Mouse (Mus musculus) urinary bladder, postnatal 36 days (tissue): ENCODE data around the gene Trp53bp1.

ENCODE experiments used
- DNase-seq, 2 experiments: peaks; one replicate each; pipeline ENCODE4 v3.0.0; 2022; ENCODE audit warnings: low spot score in 2 of 2, mixed read lengths in 1 of 2

Trp53bp1 gene

DNA sequence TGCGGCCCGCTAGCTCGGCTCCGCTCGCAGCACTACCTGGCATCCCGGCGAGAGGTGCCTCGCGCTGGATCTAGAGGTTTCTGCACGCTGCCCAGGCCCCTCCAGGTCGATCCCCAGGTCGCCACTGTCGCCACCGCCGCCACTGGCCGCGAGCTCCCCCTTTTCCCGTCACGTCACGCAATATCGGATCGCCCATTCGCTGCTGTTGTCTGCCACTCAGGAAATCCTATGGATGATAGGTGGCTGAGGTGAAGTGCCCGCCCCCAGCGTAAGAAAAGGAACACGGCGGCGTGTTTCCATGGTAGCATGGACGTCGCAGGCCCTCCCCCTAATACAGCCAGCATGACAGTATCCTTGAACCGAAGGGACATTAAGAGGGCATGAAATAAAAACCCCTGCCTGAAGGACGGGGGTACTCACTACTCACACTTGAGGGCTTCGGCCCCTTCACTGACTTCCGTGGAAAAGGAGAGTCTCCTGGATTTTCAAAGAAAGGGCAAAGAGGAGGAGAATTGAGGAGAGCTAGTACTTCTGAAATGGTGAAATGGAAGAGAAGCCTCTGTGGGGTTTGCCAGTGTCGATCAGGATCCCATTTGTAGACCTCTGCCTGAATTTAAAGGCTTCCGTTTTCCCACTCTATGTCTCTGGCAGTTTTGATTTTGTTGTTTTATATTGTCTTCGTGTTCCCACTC, at the start of gene Trp53bp1:
Gene Trp53bp1 (minus strand): TSS at position 172 of the 692 bp plus-strand sequence.
- DNase-seq, result peak; percentile 94

DNA sequence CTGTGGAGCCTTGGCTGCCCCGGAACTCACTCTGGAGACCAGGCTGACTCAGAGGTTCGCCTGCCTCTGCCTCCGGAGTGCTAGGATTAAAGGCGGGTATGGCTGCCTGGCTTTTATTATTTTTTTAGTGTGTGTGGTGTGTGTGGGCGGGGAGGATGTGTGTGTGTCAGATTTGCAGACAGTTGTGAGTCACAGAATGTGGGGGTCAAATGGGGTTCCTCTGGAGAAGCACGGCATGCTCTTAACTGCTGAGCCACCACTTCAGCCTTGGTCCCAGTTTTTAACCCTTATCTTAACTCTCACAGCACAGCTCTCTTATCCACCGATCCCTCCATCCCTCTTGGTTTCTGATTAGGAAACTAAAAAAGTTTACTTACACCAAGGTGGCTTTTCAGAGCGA, 45.1 kb upstream of the Trp53bp1 start:
- no peak for DNase-seq

DNA sequence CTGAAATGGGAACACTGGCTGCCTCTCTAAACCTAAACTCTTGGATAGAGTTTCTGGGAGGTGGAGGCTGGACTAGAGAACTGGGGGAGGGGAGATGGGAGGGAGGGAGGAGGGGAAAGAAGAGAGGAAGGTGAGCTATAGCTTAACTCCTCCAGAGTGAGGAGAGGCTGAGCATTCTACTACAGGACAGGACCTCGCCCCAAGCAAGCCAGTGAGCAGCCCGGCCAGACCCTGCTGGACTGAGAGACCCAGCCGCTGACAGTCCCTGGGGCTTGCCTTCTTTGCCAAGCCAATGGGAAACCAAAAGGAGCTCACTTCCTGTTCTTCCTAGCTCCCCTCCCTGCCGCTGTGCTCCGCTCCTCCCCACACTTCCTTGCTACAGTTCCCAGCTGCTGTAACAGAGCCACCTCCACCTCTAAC, 37.8 kb upstream of the Trp53bp1 start:
- DNase-seq, result peak in 1 of 2 experiments; percentile 37

DNA sequence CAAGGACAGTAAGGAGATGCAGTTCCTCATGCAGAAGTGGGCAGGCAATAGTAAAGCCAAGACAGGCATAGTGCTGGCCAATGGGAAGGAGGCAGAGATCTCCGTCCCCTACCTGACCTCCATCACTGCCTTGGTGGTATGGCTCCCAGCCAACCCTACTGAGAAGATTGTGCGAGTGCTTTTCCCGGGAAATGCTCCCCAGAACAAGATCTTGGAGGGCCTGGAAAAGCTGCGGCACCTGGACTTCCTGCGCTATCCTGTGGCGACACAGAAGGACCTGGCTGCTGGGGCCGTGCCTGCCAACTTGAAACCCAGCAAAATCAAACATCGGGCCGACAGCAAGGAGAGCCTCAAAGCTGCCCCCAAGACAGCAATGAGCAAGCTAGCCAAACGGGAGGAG, 28.8 kb upstream of the Trp53bp1 start:
- DNase-seq, result no peak

DNA sequence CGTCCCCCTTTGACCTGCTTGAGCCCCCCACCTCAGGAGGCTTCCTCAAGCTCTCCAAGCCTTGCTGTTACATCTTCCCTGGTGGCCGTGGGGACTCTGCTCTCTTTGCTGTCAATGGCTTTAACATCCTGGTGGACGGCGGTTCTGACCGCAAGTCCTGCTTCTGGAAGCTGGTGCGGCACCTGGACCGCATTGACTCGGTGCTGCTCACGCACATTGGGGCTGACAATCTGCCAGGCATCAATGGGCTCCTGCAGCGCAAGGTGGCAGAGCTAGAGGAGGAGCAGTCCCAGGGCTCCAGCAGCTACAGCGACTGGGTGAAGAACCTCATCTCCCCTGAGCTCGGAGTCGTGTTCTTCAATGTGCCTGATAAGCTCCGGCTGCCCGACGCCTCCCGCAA, 28.3 kb upstream of the Trp53bp1 start:
- no peak for DNase-seq

DNA sequence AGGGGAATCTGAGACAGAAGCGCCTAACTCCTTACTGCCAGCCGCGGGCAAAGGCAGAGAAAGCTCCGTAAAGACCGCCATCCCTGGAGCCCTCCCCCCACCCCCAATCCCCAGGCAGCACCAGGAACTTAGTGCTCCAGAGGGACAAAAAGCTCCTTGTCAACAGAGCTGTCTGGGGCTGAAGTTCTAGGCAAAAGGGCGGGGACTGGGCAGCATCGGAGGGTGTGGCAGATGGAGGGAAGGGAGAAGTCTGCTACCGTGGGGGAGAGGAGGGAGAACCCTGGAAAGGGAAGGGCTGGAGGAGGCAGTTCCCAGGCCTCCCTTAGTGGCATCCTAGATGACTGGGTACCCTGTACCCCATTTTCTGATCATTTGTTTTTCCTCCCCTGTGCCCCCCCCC, 26.9 kb upstream of the Trp53bp1 start:
- no peak for DNase-seq

DNA sequence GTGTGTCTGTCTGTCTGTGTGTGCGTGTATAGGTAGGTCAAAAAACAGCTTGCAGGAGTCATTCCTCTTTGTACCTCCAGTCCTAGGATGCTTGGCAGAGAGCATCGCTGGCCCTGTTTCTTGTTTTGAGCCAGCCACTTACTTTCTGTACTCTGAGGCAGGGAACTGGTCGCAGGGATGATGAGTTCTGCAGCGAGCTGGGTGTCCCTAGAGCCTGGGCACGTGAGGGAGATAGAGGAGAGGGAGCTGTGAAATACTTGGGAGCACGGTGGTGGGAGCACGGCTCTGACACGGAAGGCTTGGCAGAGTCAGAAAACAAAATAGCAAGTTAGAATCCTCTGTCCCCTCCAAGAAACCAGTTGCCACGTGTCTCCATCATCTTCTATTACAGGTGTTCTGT, 26.5 kb upstream of the Trp53bp1 start:
- no peak for DNase-seq

DNA sequence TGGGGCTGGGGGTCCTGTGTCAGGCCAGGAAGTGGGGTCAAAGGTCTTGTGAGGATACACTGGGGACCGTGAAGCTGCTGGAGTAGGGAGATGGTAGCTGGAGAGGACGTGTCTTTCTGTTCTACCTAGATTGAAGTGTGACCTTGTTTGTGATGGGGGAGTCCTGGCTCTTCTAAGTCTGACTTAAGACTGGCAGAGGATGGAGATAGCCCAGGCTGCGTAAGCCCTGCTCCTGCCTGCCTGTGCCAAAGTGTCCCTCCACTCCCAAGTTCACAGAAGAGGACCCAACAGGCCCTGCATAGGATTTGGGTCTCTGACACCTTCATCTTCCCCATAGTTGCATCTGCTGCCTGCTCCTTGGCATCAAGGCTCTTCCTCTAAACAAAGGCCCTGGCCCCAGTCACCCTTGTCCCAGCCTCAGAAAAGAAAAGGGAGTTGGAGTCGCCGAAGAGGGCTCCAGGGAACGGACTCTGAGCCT, 25.6 kb upstream of the Trp53bp1 start:
- DNase-seq, result no peak

DNA sequence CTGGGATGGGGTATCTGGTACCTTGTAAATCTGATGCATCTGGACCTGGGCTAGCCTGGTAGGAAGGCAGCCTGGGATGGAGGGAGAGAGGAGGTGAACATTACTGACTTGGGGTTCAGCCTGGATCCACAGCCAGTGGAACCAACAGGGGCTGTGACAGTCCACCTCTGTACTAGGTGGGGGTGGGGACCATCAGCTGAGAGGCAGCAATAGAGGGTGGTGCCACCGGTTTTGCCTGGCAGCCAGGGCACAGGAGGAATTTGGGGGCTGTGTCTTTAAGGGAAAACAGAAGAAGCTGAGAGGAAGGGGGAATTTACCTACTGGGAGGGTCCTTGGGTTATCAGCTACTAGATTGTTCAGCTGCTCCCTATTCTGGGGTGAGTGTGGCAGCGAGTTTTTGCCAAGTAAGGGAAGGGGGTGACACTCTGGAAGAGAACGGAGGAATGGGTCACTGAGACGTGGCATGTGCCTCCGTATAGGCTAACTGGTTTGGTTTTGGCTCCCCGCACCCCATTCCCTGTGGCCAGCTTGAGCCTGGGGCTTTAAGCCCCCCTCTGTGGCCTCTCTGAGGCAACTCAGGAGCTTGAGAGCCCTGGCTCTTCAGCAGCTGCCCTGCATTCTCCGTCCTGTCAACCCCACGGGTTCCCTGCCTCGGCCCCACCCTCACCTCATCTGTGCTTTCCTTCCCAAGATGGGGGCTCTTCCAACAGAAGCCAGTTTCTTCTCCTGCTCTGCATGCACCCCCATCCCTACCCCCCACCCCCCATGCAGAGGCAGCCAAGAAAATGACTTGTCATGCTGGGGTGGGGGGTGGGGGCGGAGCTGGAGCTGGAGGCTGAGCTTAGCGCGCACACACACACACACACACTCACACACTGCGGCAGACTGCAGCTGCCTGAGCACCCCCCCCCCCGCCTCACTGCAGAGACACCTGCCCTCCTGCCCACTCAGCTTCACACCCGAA, 24.7 kb upstream of the Trp53bp1 start:
- DNase-seq, result no peak

DNA sequence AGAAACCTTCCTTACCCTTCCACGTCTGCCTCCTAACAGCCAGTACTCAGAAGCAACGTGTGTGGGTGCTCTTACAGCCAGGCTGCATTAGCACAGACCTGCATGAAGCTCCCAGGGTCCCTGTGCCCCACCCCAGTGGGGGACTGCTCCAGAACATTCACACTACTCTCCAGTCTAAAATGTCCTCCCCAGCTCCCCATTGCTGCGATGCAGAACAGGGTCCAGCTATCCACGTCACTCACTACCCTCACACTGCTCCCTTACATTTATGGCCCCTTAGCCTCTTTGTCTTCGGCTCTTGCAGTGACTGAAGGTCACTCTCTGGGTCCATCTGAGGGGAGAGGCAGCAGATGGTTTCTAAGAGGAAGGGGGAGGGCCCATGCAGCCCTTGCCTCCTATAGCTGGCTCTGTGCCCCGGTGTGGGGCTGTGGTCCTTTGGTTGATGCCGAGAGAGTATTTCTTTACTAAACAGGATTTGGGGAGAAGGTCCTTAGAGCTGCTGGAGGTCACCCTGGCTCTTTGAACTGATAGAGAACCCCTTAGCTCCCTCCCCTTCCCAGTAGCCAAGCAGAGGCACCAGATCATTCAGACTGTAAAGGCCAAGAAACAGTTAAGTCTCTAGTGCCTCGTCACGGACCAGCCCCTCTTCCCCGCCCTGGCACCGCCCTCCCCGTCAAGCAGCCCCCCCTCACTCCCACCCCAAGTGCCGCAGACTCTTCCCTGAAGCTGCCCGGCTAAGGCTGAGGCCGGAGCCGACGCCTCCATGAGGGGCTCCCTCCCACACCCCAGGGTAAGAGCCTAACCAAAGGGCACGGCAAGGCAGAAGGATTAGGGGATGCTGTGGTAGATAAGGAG, 23.8 kb upstream of the Trp53bp1 start:
- DNase-seq, result no peak

DNA sequence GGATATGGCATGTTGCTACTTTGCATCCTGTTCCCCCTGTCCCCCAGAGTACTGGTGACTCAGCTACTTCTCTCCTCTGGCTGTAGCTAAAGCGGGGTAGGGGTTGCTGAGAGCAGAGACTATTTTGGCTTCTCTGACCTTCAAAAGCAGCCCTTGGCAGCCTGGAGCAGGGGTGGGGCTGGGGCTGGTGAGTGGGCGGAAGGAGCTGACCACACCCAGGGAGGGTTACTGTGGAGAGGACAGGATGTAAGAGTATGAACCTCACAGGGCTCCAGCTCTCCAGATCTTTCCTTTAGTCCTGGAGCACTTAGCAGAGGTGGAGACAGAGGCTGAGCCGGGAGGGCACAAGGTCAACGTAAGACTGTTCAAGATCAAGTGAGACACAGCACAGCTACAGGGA, 23.0 kb upstream of the Trp53bp1 start:
- peak in 1 of 2 experiments; percentile 40 for DNase-seq

DNA sequence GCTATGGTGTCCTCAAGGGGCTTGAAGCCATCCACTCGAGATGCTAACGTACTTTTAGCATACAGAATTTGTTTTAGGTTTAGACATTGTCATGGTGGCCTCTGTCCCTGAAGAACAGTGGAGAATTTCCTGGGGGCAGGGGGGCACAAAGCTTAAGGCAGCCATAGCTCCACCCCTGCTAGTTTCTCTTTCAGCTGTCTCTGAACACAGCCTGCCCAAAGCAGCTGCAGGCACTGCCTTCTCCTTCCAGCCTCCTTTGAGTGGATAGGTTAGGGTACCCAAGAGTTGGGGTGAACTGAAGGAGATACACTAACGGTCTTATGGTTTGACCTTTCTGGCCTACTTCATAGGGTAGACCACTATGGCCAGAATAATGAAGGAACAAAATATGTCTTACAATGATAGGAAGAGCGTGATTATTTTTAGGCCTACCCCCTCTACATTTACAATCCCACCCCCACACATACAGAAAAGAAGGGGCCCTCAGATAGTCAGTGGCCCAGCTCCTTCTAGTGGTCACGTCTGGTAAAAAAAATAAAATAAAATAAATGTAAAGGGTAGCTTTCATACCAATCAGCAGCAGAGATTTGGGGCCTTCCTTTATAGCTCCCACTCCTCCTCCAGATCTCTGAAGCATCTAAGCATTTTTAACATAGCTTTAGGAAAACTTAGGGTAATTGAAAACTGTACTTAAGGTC, 21.3 kb upstream of the Trp53bp1 start:
- DNase-seq, result no peak

DNA sequence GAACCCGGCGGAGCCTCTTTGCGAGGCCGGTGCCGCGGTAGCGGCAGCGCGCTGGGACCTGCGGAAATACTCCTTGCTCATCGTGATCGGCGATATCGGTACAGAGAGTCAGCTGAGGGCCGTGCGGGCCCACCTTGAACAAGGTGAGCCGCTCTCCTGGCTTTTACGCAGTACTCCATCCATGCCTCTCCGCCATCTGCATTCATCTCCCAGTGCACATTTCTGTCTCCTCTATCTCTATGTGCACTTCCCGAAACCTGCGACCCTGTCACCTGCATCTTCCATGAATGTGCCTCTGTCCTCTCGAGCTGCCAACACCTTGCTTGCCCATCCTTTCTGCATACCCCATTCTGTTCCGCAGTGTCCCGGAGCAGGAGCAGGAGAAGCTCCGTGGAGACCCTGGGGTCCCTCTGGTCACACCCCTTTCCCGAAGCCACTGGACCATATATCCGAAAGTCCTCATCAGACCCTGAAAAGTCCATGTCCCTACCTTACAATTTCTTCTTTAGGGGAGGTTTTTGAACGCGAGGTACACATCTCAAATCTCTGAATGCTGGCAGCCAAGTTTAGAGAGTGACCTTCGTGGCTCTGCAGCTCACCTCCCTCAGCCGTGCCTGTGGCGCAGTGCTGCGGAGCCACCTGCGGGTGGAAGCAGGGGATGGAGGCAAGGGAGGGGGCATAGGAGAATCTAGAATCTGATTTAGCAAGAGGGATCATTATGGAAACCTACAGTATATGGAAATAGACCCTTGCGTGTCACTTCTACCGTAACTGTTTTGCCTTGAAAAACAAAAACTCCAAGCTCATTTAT, 18.7 kb upstream of the Trp53bp1 start:
- DNase-seq, result no peak

DNA sequence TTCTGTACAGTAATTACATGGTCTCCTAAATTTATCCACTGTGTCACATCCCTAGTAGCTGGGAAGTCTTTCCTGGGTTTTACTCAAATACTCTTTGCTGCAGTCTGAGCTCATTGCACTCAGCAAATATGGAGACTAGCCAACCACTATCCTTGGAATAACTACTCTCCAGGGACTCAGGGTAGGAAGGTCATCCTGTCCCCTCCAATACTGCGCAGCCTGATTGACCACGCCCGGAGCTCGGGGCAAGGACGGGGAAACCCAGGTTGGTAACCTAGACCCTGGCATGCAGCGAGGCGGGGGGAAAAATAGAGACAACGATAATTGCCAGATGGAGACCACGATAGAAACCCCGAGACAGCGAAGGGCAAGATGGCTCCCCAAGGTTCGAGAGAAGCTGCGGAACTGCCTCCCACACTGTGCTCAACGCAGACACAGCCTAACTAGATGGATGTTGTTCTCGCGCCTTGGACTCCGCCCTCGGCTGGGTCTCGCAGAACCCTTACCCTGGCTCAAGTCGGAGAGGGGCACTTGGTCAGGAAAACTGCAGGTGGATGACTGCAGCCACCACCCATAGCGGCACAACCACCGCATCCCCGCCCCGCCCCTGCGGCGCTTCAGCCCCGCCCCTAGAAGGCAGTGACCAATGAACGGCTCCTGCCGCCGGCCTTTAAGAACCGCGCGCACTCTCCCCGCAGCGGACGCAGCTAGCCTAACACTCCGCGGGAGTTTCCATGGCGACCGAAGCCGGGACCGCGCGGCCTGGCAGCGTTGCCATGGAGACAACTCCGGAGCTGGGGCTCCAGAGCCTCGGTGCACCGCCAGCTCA, 17.9 kb upstream of the Trp53bp1 start, which contains the start of gene Map1a:
Gene Map1a (plus strand): TSS at position 700 of the 829 bp plus-strand sequence.
- DNase-seq, result peak; percentile 81 to 85

DNA sequence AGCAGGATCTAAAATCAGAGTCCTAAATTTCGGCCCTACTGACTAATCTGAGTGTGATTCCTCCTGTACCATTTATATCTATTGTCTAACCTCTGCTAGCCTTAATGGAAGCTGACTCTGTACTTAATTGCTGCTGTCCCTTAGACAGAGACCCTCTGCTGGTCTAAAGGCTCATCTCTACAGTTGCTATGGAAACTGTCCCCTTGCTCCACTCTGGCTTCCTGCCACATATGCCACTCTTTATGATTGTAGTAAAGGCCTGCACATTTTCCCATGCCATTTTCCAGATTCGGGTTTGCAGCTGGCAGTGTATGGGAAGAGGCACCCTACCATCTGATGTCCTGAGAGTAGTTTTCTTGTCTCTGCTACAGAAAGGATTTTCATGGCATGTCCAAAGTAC, 16.6 kb upstream of the Trp53bp1 start:
- no peak for DNase-seq

DNA sequence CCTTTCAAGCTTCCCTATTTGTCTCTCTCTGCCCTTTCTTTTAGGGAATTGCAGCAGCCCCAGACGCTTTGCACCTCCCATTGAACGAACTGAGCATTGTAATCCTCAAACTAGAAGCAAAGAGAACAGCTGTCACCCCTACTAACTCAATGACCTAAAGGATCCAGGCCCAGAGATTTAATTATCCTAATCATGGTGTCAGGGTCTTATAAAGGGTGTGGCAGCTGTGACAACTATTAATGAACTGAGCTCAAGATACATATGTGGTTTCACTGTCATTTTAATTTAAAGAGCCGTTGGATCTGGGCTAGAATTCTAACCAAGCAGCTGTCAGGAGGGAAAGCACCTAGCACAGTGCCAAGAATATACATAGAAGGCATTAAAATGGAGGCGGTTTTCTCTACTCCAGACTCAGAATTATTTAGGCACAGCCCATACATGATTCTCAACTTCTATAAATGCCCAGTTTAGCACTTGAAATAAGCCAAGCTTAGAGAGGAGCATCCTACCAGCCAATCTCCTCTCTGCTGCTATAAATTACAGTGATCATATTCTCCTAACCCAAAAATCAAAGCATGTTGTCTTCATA, 815 bp upstream of the Trp53bp1 start:
- no peak for DNase-seq

DNA sequence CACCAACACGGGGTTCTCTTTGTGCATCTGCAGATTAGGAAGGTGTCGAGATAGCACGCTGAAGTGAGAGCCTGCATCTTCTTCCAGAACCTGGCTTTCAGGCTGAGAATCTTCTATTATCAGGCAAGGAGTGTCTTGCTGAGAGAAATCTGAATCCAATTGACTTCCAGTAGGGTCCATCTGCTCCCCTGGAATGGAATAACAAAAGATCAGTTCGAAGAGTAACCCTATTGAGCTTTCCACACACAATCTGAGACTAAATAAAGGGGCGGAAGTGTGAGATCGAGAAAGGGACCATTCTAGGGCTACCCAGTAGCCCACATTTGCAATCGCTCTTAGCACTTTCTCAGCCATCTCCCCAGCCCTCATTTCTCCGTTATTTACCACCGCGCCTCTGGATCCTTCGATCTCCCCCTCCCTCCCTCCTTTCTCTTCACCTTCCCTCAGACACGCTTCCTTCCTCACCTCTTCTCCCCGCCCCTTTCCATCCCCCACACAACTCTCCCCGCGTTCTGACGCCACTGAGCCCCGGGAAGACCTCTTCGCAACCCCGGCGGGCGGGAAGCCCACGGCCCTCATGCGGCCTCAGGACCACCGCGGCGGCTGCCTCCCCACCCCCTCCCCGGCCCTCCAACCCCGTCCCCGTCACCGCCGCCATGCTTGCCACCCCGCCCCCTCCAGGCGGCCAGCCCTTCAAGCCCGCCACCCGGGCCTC, 529 bp downstream of the Trp53bp1 start:
- no peak for DNase-seq

DNA sequence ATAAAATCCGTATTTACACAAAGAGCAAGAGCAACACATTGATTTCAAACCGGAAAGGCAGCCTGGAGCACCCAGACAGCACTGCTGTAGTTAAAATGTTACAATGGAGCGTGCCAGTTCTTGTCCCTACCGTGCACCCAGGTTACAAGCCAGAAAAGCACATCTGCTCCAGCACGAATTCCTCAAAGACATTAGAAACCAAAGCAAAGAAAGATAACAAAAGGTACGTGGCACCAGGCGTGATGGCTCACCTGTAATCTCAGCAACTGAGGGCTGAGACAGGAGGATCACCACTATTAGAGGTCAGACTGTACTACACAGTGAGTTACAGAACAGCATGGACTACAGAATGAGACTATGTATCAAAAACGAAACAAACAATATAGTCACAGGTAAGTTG, 2.8 kb downstream of the Trp53bp1 start:
- peak; percentile 20 to 26 for DNase-seq
